Mouse (Mus musculus): Measurements from ENCODE around the gene Clec10a. TPM values are rescaled to one million over a fixed set of nuclear protein-coding genes. Genes with fewer than 3 reads are reported as not detected.
"Not testable (repeated sequence)": the region's sequence is repeated elsewhere in the genome, so short reads cannot be mapped to it uniquely, and the experiment has no call there.

Gene Clec10a
- polyA plus RNA-seq, 1 experiment from 2014 or later: 0.80 TPM

- WGBS: 65% methylated on average over 3 of the region's 3 CpGs
- Histone ChIP-seq H3K9ac (replicated peaks; ENCODE audit: low read length) (no peak overlapping the region), H3K4me1 (ENCODE audit: insufficient read depth, low read length) (no peaks in the 10 kb centered on the region), H3K4me3 (ENCODE audit: low read length) (no peak overlapping the region), H3K36me3 (ENCODE audit: insufficient read depth, low read length) (no peaks in the 10 kb centered on the region), H3K27me3 (ENCODE audit: insufficient read depth, low read length) (no peaks in the 10 kb centered on the region), H3K27ac (ENCODE audit: low read length) (no peak overlapping the region), H3K9me3 (ENCODE audit: low read length) (no peaks in the 10 kb centered on the region), H3K4me2 (replicated peaks; ENCODE audit: low read depth, low read length) (no peak overlapping the region)
- ATAC-seq (ENCODE audit: low FRiP score, low TSS enrichment): no peak
Measured at GRCm38 (mm10) chr11:70162336-70162735, 6.3 kb downstream of the Clec10a start.

GRCm38 (mm10) chr11:70165972-70166921 lies 10.2 kb downstream of the Clec10a start:
- Histone ChIP-seq H3K27ac (ENCODE audit: low read length) (no peak overlapping the region), H3K9me3 (ENCODE audit: low read length) (no peaks in the 10 kb centered on the region), H3K4me1 (ENCODE audit: insufficient read depth, low read length) (peaks cover 10% of the 10 kb centered on the region; the same call in 1 of the 2 replicates), H3K27me3 (ENCODE audit: insufficient read depth, low read length) (no peaks in the 10 kb centered on the region), H3K36me3 (ENCODE audit: insufficient read depth, low read length) (no peaks in the 10 kb centered on the region), H3K4me3 (ENCODE audit: low read length) (no peak overlapping the region), H3K4me2 (replicated peaks; ENCODE audit: low read depth, low read length) (no peak overlapping the region), H3K9ac (replicated peaks; ENCODE audit: low read length) (no peak overlapping the region)
- no peak for ATAC-seq (ENCODE audit: low FRiP score, low TSS enrichment)
- WGBS: 76% methylated on average over 16 of the region's 16 CpGs

GRCm38 (mm10) chr11:70168136-70168535 lies 12.1 kb downstream of the Clec10a start:
- H3K9ac ChIP-seq (replicated peaks; ENCODE audit: low read length): no peak overlapping the region
- H3K27me3 ChIP-seq (ENCODE audit: insufficient read depth, low read length): no peaks in the 10 kb centered on the region
- WGBS: 23% methylated on average over 7 of the region's 7 CpGs
- H3K27ac ChIP-seq (ENCODE audit: low read length): no peak overlapping the region
- peak; percentile 67; the same call in 1 of the 2 replicates for ATAC-seq (ENCODE audit: low FRiP score, low TSS enrichment)
- H3K4me1 ChIP-seq (ENCODE audit: insufficient read depth, low read length): peaks cover 10% of the 10 kb centered on the region; the same call in 1 of the 2 replicates
- no peaks in the 10 kb centered on the region for H3K9me3 ChIP-seq (ENCODE audit: low read length)
- no peak overlapping the region for H3K4me3 ChIP-seq (ENCODE audit: low read length)
- H3K4me2 ChIP-seq (replicated peaks; ENCODE audit: low read depth, low read length): no peak overlapping the region; the same call in 1 of the 2 replicates
- H3K36me3 ChIP-seq (ENCODE audit: insufficient read depth, low read length): no peaks in the 10 kb centered on the region

GRCm38 (mm10) chr11:70169471-70169870 lies 13.5 kb downstream of the Clec10a start:
- 91% methylated on average over 7 of the region's 7 CpGs for WGBS
- not testable (repeated sequence) for H3K27ac ChIP-seq (ENCODE audit: low read length); H3K4me3 ChIP-seq (ENCODE audit: low read length); ATAC-seq (ENCODE audit: low FRiP score, low TSS enrichment); H3K9me3 ChIP-seq (ENCODE audit: low read length); H3K9ac ChIP-seq (replicated peaks; ENCODE audit: low read length); H3K36me3 ChIP-seq (ENCODE audit: insufficient read depth, low read length); H3K27me3 ChIP-seq (ENCODE audit: insufficient read depth, low read length); H3K4me2 ChIP-seq (replicated peaks; ENCODE audit: low read depth, low read length)
- peaks cover 10% of the 10 kb centered on the region; the same call in 1 of the 2 replicates for H3K4me1 ChIP-seq (ENCODE audit: insufficient read depth, low read length)

GRCm38 (mm10) chr11:70170291-70170690 lies 14.3 kb downstream of the Clec10a start:
- H3K9me3 ChIP-seq (ENCODE audit: low read length): no peaks in the 10 kb centered on the region
- H3K4me3 ChIP-seq (ENCODE audit: low read length): no peak overlapping the region
- no peak for ATAC-seq (ENCODE audit: low FRiP score, low TSS enrichment)

GRCm38 (mm10) chr11:70171181-70171580 lies 15.2 kb downstream of the Clec10a start:
- Histone ChIP-seq H3K27ac (ENCODE audit: low read length) (no peak overlapping the region), H3K27me3 (ENCODE audit: insufficient read depth, low read length) (no peaks in the 10 kb centered on the region), H3K9ac (replicated peaks; ENCODE audit: low read length) (no peak overlapping the region), H3K9me3 (ENCODE audit: low read length) (no peaks in the 10 kb centered on the region), H3K4me3 (ENCODE audit: low read length) (no peak overlapping the region), H3K4me1 (ENCODE audit: insufficient read depth, low read length) (peaks cover 10% of the 10 kb centered on the region; the same call in 1 of the 2 replicates), H3K36me3 (ENCODE audit: insufficient read depth, low read length) (no peaks in the 10 kb centered on the region), H3K4me2 (replicated peaks; ENCODE audit: low read depth, low read length) (no peak overlapping the region)
- no peak for ATAC-seq (ENCODE audit: low FRiP score, low TSS enrichment)
- WGBS: 76% methylated on average over 7 of the region's 7 CpGs

More at GRCm38 (mm10) chr11:70170291-70170690, 14.3 kb downstream of the Clec10a start:
- Histone ChIP-seq H3K27me3 (ENCODE audit: insufficient read depth, low read length) (no peaks in the 10 kb centered on the region), H3K9ac (replicated peaks; ENCODE audit: low read length) (no peak overlapping the region), H3K4me1 (ENCODE audit: insufficient read depth, low read length) (peaks cover 10% of the 10 kb centered on the region; the same call in 1 of the 2 replicates), H3K36me3 (ENCODE audit: insufficient read depth, low read length) (no peaks in the 10 kb centered on the region), H3K4me2 (replicated peaks; ENCODE audit: low read depth, low read length) (no peak overlapping the region), H3K27ac (ENCODE audit: low read length) (no peak overlapping the region)
- 77% methylated on average over 7 of the region's 7 CpGs for WGBS

- ATAC-seq (ENCODE audit: low FRiP score, low TSS enrichment): no peak
- H3K9ac ChIP-seq (replicated peaks; ENCODE audit: low read length): no peak overlapping the region
- no peaks in the 10 kb centered on the region for H3K9me3 ChIP-seq (ENCODE audit: low read length)
- H3K36me3 ChIP-seq (ENCODE audit: insufficient read depth, low read length): no peaks in the 10 kb centered on the region
- no peak overlapping the region for H3K4me2 ChIP-seq (replicated peaks; ENCODE audit: low read depth, low read length)
- peaks cover 10% of the 10 kb centered on the region; the same call in 1 of the 2 replicates for H3K4me1 ChIP-seq (ENCODE audit: insufficient read depth, low read length)
- H3K4me3 ChIP-seq (ENCODE audit: low read length): no peak overlapping the region
- no peak overlapping the region for H3K27ac ChIP-seq (ENCODE audit: low read length)
- 54% methylated on average over 3 of the region's 3 CpGs for WGBS
- no peaks in the 10 kb centered on the region for H3K27me3 ChIP-seq (ENCODE audit: insufficient read depth, low read length)
Measured at GRCm38 (mm10) chr11:70171847-70172246, 15.8 kb downstream of the Clec10a start.

- H3K9ac ChIP-seq (replicated peaks; ENCODE audit: low read length): no peak overlapping the region
- no peaks in the 10 kb centered on the region for H3K36me3 ChIP-seq (ENCODE audit: insufficient read depth, low read length)
- H3K4me1 ChIP-seq (ENCODE audit: insufficient read depth, low read length): peaks cover 10% of the 10 kb centered on the region; the same call in 1 of the 2 replicates
- no peak overlapping the region for H3K4me2 ChIP-seq (replicated peaks; ENCODE audit: low read depth, low read length)
- no peak for ATAC-seq (ENCODE audit: low FRiP score, low TSS enrichment)
- no peak overlapping the region for H3K27ac ChIP-seq (ENCODE audit: low read length)
- H3K9me3 ChIP-seq (ENCODE audit: low read length): no peaks in the 10 kb centered on the region
- H3K4me3 ChIP-seq (ENCODE audit: low read length): no peak overlapping the region
- WGBS: 55% methylated on average over 5 of the region's 5 CpGs
- H3K27me3 ChIP-seq (ENCODE audit: insufficient read depth, low read length): no peaks in the 10 kb centered on the region
Measured at GRCm38 (mm10) chr11:70172298-70172697, 16.3 kb downstream of the Clec10a start.

GRCm38 (mm10) chr11:70174491-70174890 lies 18.5 kb downstream of the Clec10a start:
- H3K36me3 ChIP-seq (ENCODE audit: insufficient read depth, low read length): no peaks in the 10 kb centered on the region
- H3K4me2 ChIP-seq (replicated peaks; ENCODE audit: low read depth, low read length): no peak overlapping the region
- WGBS: 72% methylated on average over 4 of the region's 4 CpGs
- H3K4me3 ChIP-seq (ENCODE audit: low read length): no peak overlapping the region
- no peak overlapping the region for H3K27ac ChIP-seq (ENCODE audit: low read length)
- H3K4me1 ChIP-seq (ENCODE audit: insufficient read depth, low read length): no peaks in the 10 kb centered on the region
- no peak overlapping the region for H3K9ac ChIP-seq (replicated peaks; ENCODE audit: low read length)
- H3K27me3 ChIP-seq (ENCODE audit: insufficient read depth, low read length): no peaks in the 10 kb centered on the region
- H3K9me3 ChIP-seq (ENCODE audit: low read length): peaks cover 4% of the 10 kb centered on the region; the same call in 1 of the 2 replicates
- ATAC-seq (ENCODE audit: low FRiP score, low TSS enrichment): no peak

GRCm38 (mm10) chr11:70177647-70178046 lies 21.6 kb downstream of the Clec10a start:
- Histone ChIP-seq H3K27ac (ENCODE audit: low read length) (no peak overlapping the region), H3K9me3 (ENCODE audit: low read length) (peaks cover 4% of the 10 kb centered on the region; the same call in 1 of the 2 replicates), H3K4me2 (replicated peaks; ENCODE audit: low read depth, low read length) (no peak overlapping the region), H3K36me3 (ENCODE audit: insufficient read depth, low read length) (no peaks in the 10 kb centered on the region), H3K4me3 (ENCODE audit: low read length) (no peak overlapping the region), H3K27me3 (ENCODE audit: insufficient read depth, low read length) (no peaks in the 10 kb centered on the region), H3K4me1 (ENCODE audit: insufficient read depth, low read length) (no peaks in the 10 kb centered on the region), H3K9ac (replicated peaks; ENCODE audit: low read length) (no peak overlapping the region)
- 76% methylated on average over 8 of the region's 8 CpGs for WGBS
- no peak for ATAC-seq (ENCODE audit: low FRiP score, low TSS enrichment)

Data from kidney, embryonic 16.5 days (tissue).